Mouse (Mus musculus) olfactory bulb, adult 2 months (tissue): ENCODE measurements around the gene Cnot2.

ENCODE experiments used
- CTCF ChIP-seq: fragments of 200-500 bp; IDR thresholded peaks from 2 replicates; pipeline ENCODE4 v1.5.1; 2012; ENCODE audit warnings: low read depth, mild to moderate bottlenecking, low read length, moderate library complexity; ENCODE audit not compliant: insufficient read depth
- POLR2A ChIP-seq: fragments of 200-500 bp; IDR thresholded peaks from 2 replicates; pipeline ENCODE4 v1.6.1; 2012; ENCODE audit warnings: mild to moderate bottlenecking, low read depth, low read length, moderate library complexity; ENCODE audit not compliant: insufficient read depth

GRCm38 (mm10) chr10:116581369-116581718, at the start of gene Cnot2:
- no peak for TF ChIP-seq CTCF
- peak; percentile 89 for TF ChIP-seq POLR2A
